Mouse (Mus musculus) cortical plate, adult 2 months (tissue): Measurements from ENCODE around the gene Hps5.

Experiments
- CTCF ChIP-seq: fragments of 200-500 bp; IDR thresholded peaks from 2 replicates; pipeline ENCODE4 v1.5.1; 2011; ENCODE audit warnings: mild to moderate bottlenecking, control low read depth, low read length; ENCODE audit not compliant: insufficient read depth; ENCODE audit errors: extremely low read depth
- POLR2A ChIP-seq: fragments of 200-500 bp; IDR thresholded peaks from 2 replicates; pipeline ENCODE4 v1.6.1; 2011; ENCODE audit warnings: mild to moderate bottlenecking, low read length, control low read depth; ENCODE audit not compliant: insufficient read depth; ENCODE audit errors: extremely low read depth

DNA sequence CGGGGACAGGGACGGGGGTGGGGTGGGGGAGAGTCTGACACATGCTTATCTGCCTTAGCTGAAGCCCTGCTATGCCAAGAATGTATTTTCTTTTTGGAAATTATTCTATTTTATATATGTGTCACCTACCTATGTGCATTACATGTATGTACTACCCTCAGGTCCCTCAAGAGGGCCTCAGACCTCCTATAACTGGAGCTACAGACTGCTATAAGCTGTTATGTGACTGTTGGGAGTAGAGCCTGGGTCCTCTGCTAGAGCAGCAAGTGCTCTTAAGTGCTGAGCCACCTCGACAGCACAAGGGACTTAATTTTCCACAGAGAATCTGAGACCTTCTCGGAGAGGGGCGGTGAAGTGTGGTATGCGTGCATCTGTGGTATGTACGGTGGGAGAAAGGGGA lies 27.4 kb downstream of the Hps5 start:
- TF ChIP-seq POLR2A: no peak
- TF ChIP-seq CTCF: no peak
